Mouse (Mus musculus): ENCODE results near the gene Cd37.
A peak's percentile ranks its signal among the peaks of the same experiment; 100 is the strongest.
"Not testable (repeated sequence)": the region's sequence is repeated elsewhere in the genome, so short reads cannot be mapped to it uniquely, and the experiment has no call there.

Gene Cd37

GRCm38 (mm10) chr7:45238723-45239496, at the start of gene Cd37:
Gene Cd37, minus strand, starts transcription at chr7:45239115.
- DNase-seq (ENCODE audit: low read depth, low spot score), result no peak

GRCm38 (mm10) chr7:45286486-45286885, 47.6 kb upstream of the Cd37 start:
- DNase-seq (ENCODE audit: low read depth, low spot score), result no peak

- no peak for DNase-seq (ENCODE audit: low read depth, low spot score)
Observed at GRCm38 (mm10) chr7:45277136-45277760, 38.3 kb upstream of the Cd37 start, which contains the start of gene Slc6a21. Gene Slc6a21, plus strand, starts transcription at chr7:45277513.

- no peak for DNase-seq (ENCODE audit: low read depth, low spot score)
Observed at GRCm38 (mm10) chr7:45273672-45274071, 34.8 kb upstream of the Cd37 start.

GRCm38 (mm10) chr7:45272786-45273412, 34.0 kb upstream of the Cd37 start:
- no peak for DNase-seq (ENCODE audit: low read depth, low spot score)

GRCm38 (mm10) chr7:45265518-45265917, 26.6 kb upstream of the Cd37 start:
- no peak for DNase-seq (ENCODE audit: low read depth, low spot score)

GRCm38 (mm10) chr7:45264348-45264747, 25.4 kb upstream of the Cd37 start:
- no peak for DNase-seq (ENCODE audit: low read depth, low spot score)

GRCm38 (mm10) chr7:45263006-45263607, 24.2 kb upstream of the Cd37 start:
- DNase-seq (ENCODE audit: low read depth, low spot score), result no peak

GRCm38 (mm10) chr7:45262266-45262665, 23.4 kb upstream of the Cd37 start:
- DNase-seq (ENCODE audit: low read depth, low spot score), result no peak

GRCm38 (mm10) chr7:45259281-45259680, 20.4 kb upstream of the Cd37 start:
- no peak for DNase-seq (ENCODE audit: low read depth, low spot score)

- DNase-seq (ENCODE audit: low read depth, low spot score), result no peak
Observed at GRCm38 (mm10) chr7:45257063-45257840, 18.3 kb upstream of the Cd37 start.

- not testable (repeated sequence) for DNase-seq (ENCODE audit: low read depth, low spot score)
Observed at GRCm38 (mm10) chr7:45255822-45256221, 16.9 kb upstream of the Cd37 start.

- DNase-seq (ENCODE audit: low read depth, low spot score), result no peak
Observed at GRCm38 (mm10) chr7:45253806-45254205, 14.9 kb upstream of the Cd37 start.

- DNase-seq (ENCODE audit: low read depth, low spot score), result no peak
Observed at GRCm38 (mm10) chr7:45247666-45248065, 8.8 kb upstream of the Cd37 start.

GRCm38 (mm10) chr7:45241389-45241749, 2.5 kb upstream of the Cd37 start:
- DNase-seq (ENCODE audit: low read depth, low spot score), result no peak

GRCm38 (mm10) chr7:45240633-45241388, 1.9 kb upstream of the Cd37 start, which contains the start of gene Slc6a16:
Gene Slc6a16, plus strand, starts transcription at chr7:45241085.
- peak; percentile 33 for DNase-seq (ENCODE audit: low read depth, low spot score)

- no peak for DNase-seq (ENCODE audit: low read depth, low spot score)
Observed at GRCm38 (mm10) chr7:45240109-45240508, 1.2 kb upstream of the Cd37 start.

- no peak for DNase-seq (ENCODE audit: low read depth, low spot score)
Observed at GRCm38 (mm10) chr7:45237747-45238699, 892 bp downstream of the Cd37 start.

GRCm38 (mm10) chr7:45235656-45236180, 3.2 kb downstream of the Cd37 start:
- no peak for DNase-seq (ENCODE audit: low read depth, low spot score)
